Mouse (Mus musculus): Measurements from ENCODE around the gene Ccdc78. TPM values are rescaled to one million over a fixed set of nuclear protein-coding genes. Genes with fewer than 3 reads are reported as not detected.
A peak's percentile ranks its signal among the peaks of the same experiment; 100 is the strongest.

The Ccdc78 gene
- polyA plus RNA-seq, 1 experiment from 2014 or later = 0.16 TPM

DNA sequence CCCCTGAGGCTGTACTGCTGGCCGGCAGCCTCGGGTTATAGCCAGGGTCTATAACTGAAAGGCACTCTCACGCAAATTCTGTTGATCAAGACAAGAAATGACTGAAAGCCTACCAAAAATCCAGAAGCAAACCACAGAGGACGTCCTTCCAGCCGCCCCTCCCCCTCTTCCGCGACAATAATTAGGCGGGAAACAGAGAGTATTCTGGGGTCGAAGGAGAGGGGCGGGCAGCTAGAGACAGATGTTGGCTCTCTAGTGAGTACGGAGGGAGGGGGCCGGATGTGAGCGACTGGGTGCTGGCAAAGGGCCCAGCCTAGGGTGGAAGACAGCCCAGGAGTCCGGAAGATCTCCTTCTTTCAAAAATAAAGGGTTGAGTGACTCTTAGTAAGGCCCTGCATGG, 6.2 kb downstream of the Ccdc78 start, which contains the start of gene Fam173a:
Fam173a (minus strand) TSS at position 287 of the 400 bp plus-strand sequence.
- Histone ChIP-seq H3K27me3 (ENCODE audit: insufficient read depth, low read length) (no peaks in the 10 kb centered on the region), H3K27ac (ENCODE audit: low read length) (peak within 1 kb of the TSS; percentile 99), H3K36me3 (ENCODE audit: insufficient read depth, low read length) (0 out of 2 replicates have a peak, but pooled peaks cover 2% of the 10 kb centered on the region), H3K4me1 (ENCODE audit: insufficient read depth, low read length) (peaks cover 62% of the 10 kb centered on the region), H3K4me2 (replicated peaks; ENCODE audit: low read depth, low read length) (peak within 1 kb of the TSS; percentile 93), H3K9me3 (ENCODE audit: low read length) (no peaks in the 10 kb centered on the region), H3K9ac (replicated peaks; ENCODE audit: low read length) (peak within 1 kb of the TSS; percentile 85), H3K4me3 (ENCODE audit: low read length) (peak within 1 kb of the TSS; percentile 95)
- under 1% methylated on average over 12 of the region's 14 CpGs for WGBS
- peak; percentile 61 for ATAC-seq (ENCODE audit: low FRiP score, low TSS enrichment)

DNA sequence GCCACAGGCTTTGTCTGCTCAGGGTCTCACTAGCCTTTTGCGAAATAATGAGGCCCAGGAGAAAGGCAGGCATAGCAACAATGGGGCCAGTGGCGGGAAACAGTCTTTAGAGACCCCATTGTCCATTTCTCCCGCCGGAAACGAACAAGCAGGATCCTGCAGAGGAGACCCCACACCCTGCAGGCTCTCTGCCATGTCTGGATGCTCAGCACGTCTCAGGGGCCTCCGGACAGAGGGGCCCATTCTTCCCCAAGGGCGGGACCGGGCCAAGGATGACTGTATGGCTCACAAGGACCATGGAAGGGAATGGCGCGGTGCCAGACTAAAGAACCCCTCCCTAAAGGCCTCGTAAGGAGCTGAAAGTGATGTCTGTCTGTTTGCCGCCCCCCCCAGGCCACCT, 7.8 kb downstream of the Ccdc78 start:
- Histone ChIP-seq H3K4me1 (ENCODE audit: insufficient read depth, low read length) (peaks cover 63% of the 10 kb centered on the region), H3K4me3 (ENCODE audit: low read length) (no peak overlapping the region), H3K9me3 (ENCODE audit: low read length) (no peaks in the 10 kb centered on the region), H3K27ac (ENCODE audit: low read length) (peak overlapping the region; percentile 5; the same call in 1 of the 2 replicates), H3K4me2 (replicated peaks; ENCODE audit: low read depth, low read length) (no peak overlapping the region), H3K27me3 (ENCODE audit: insufficient read depth, low read length) (no peaks in the 10 kb centered on the region), H3K9ac (replicated peaks; ENCODE audit: low read length) (no peak overlapping the region), H3K36me3 (ENCODE audit: insufficient read depth, low read length) (0 out of 2 replicates have a peak, but pooled peaks cover 2% of the 10 kb centered on the region)
- WGBS = 79% methylated on average over 13 of the region's 13 CpGs
- ATAC-seq (ENCODE audit: low FRiP score, low TSS enrichment) = no peak

GRCm38 (mm10) chr17:25794998-25795397, 8.6 kb downstream of the Ccdc78 start:
- Histone ChIP-seq H3K4me1 (ENCODE audit: insufficient read depth, low read length) (peaks cover 63% of the 10 kb centered on the region), H3K4me3 (ENCODE audit: low read length) (peak overlapping the region; percentile 72; the same call in 1 of the 2 replicates), H3K9ac (replicated peaks; ENCODE audit: low read length) (peak overlapping the region; percentile 81; the same call in 1 of the 2 replicates), H3K36me3 (ENCODE audit: insufficient read depth, low read length) (no peaks in the 10 kb centered on the region), H3K27me3 (ENCODE audit: insufficient read depth, low read length) (no peaks in the 10 kb centered on the region), H3K4me2 (replicated peaks; ENCODE audit: low read depth, low read length) (peak overlapping the region; percentile 74), H3K27ac (ENCODE audit: low read length) (no peak overlapping the region), H3K9me3 (ENCODE audit: low read length) (no peaks in the 10 kb centered on the region)
- 77% methylated on average over 17 of the region's 17 CpGs for WGBS
- ATAC-seq (ENCODE audit: low FRiP score, low TSS enrichment) = no peak

DNA sequence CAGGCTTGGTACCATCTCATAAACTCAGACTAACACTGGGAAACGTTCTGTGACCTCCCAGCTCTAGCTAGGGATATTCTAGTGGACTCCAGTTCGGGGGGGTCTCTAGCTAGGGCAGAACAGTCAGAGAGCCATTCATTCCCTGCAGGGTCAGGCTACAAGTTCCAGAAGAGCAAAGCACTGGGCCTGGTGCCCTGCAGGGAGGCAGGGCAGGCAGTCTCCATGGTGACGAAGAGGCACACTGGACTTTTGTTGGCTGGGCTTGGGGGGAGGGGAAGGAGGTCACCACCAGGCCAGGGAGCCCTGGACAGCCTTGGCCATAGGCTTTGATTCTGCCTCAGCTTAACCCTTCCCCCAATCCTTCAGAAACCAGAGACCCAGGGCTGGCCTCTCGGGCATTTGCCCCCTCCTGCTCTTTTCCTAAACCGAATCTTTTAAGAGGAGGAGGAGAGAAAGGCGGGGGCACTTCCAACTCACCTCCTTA, 9.3 kb downstream of the Ccdc78 start, which contains the start of gene AC134908.4:
AC134908.4 (minus strand) TSS at position 51 of the 484 bp plus-strand sequence.
- Histone ChIP-seq H3K4me3 (ENCODE audit: low read length) (peak within 1 kb of the TSS; percentile 72), H3K27ac (ENCODE audit: low read length) (peak within 1 kb of the TSS; percentile 58; the same call in 1 of the 2 replicates), H3K27me3 (ENCODE audit: insufficient read depth, low read length) (no peaks in the 10 kb centered on the region), H3K9me3 (ENCODE audit: low read length) (no peaks in the 10 kb centered on the region), H3K4me1 (ENCODE audit: insufficient read depth, low read length) (peaks cover 59% of the 10 kb centered on the region), H3K36me3 (ENCODE audit: insufficient read depth, low read length) (no peaks in the 10 kb centered on the region), H3K4me2 (replicated peaks; ENCODE audit: low read depth, low read length) (peak within 1 kb of the TSS; percentile 74), H3K9ac (replicated peaks; ENCODE audit: low read length) (peak within 1 kb of the TSS; percentile 81)
- ATAC-seq (ENCODE audit: low FRiP score, low TSS enrichment) = peak; percentile 23
- WGBS = 9% methylated on average over 6 of the region's 6 CpGs

- ATAC-seq (ENCODE audit: low FRiP score, low TSS enrichment) = no peak
- H3K4me1 ChIP-seq (ENCODE audit: insufficient read depth, low read length) = peaks cover 53% of the 10 kb centered on the region
- H3K4me2 ChIP-seq (replicated peaks; ENCODE audit: low read depth, low read length) = peak overlapping the region; percentile 74
- 1% methylated on average over 37 of the region's 37 CpGs for WGBS
- H3K9me3 ChIP-seq (ENCODE audit: low read length) = no peaks in the 10 kb centered on the region
- no peaks in the 10 kb centered on the region for H3K27me3 ChIP-seq (ENCODE audit: insufficient read depth, low read length)
- peak overlapping the region; percentile 81 for H3K9ac ChIP-seq (replicated peaks; ENCODE audit: low read length)
- H3K4me3 ChIP-seq (ENCODE audit: low read length) = peak overlapping the region; percentile 72
- peak overlapping the region; percentile 58; the same call in 1 of the 2 replicates for H3K27ac ChIP-seq (ENCODE audit: low read length)
- H3K36me3 ChIP-seq (ENCODE audit: insufficient read depth, low read length) = no peaks in the 10 kb centered on the region
Measured at GRCm38 (mm10) chr17:25796211-25796771, 9.9 kb downstream of the Ccdc78 start.

- H3K27me3 ChIP-seq (ENCODE audit: insufficient read depth, low read length) = no peaks in the 10 kb centered on the region; the same call in 1 of the 2 replicates
- H3K9ac ChIP-seq (replicated peaks; ENCODE audit: low read length) = peak within 1 kb of the TSS; percentile 81
- no peaks in the 10 kb centered on the region for H3K36me3 ChIP-seq (ENCODE audit: insufficient read depth, low read length)
- 0% methylated on average over 35 of the region's 35 CpGs for WGBS
- no peaks in the 10 kb centered on the region for H3K9me3 ChIP-seq (ENCODE audit: low read length)
- H3K4me3 ChIP-seq (ENCODE audit: low read length) = peak within 1 kb of the TSS; percentile 72
- peak; percentile 80 for ATAC-seq (ENCODE audit: low FRiP score, low TSS enrichment)
- H3K4me2 ChIP-seq (replicated peaks; ENCODE audit: low read depth, low read length) = peak within 1 kb of the TSS; percentile 74
- peak within 1 kb of the TSS; percentile 62 for H3K27ac ChIP-seq (ENCODE audit: low read length)
- peaks cover 50% of the 10 kb centered on the region for H3K4me1 ChIP-seq (ENCODE audit: insufficient read depth, low read length)
Measured at GRCm38 (mm10) chr17:25796951-25797369, 10.6 kb downstream of the Ccdc78 start, which contains the start of gene Metrn. Metrn (minus strand) TSS chr17:25797136.

GRCm38 (mm10) chr17:25801029-25801428, 14.6 kb downstream of the Ccdc78 start:
- H3K4me1 ChIP-seq (ENCODE audit: insufficient read depth, low read length) = peaks cover 12% of the 10 kb centered on the region
- H3K9me3 ChIP-seq (ENCODE audit: low read length) = no peaks in the 10 kb centered on the region
- H3K4me3 ChIP-seq (ENCODE audit: low read length) = no peak overlapping the region
- H3K27ac ChIP-seq (ENCODE audit: low read length) = no peak overlapping the region
- no peaks in the 10 kb centered on the region for H3K36me3 ChIP-seq (ENCODE audit: insufficient read depth, low read length)
- H3K27me3 ChIP-seq (ENCODE audit: insufficient read depth, low read length) = peaks cover 15% of the 10 kb centered on the region
- no peak overlapping the region for H3K4me2 ChIP-seq (replicated peaks; ENCODE audit: low read depth, low read length)
- 5% methylated on average over 6 of the region's 6 CpGs for WGBS
- no peak overlapping the region for H3K9ac ChIP-seq (replicated peaks; ENCODE audit: low read length)
- ATAC-seq (ENCODE audit: low FRiP score, low TSS enrichment) = peak; percentile 37; the same call in 1 of the 2 replicates

- no peak overlapping the region for H3K9ac ChIP-seq (replicated peaks; ENCODE audit: low read length)
- ATAC-seq (ENCODE audit: low FRiP score, low TSS enrichment) = peak; percentile 23; the same call in 1 of the 2 replicates
- no peaks in the 10 kb centered on the region for H3K36me3 ChIP-seq (ENCODE audit: insufficient read depth, low read length)
- no peak overlapping the region for H3K4me2 ChIP-seq (replicated peaks; ENCODE audit: low read depth, low read length)
- WGBS = 8% methylated on average over 10 of the region's 10 CpGs
- peaks cover 16% of the 10 kb centered on the region for H3K27me3 ChIP-seq (ENCODE audit: insufficient read depth, low read length)
- H3K27ac ChIP-seq (ENCODE audit: low read length) = no peak overlapping the region
- no peaks in the 10 kb centered on the region for H3K9me3 ChIP-seq (ENCODE audit: low read length)
- no peak overlapping the region for H3K4me3 ChIP-seq (ENCODE audit: low read length)
- no peaks in the 10 kb centered on the region for H3K4me1 ChIP-seq (ENCODE audit: insufficient read depth, low read length)
Measured at GRCm38 (mm10) chr17:25802825-25803517, 16.6 kb downstream of the Ccdc78 start.

- Histone ChIP-seq H3K4me1 (ENCODE audit: insufficient read depth, low read length) (peaks cover 10% of the 10 kb centered on the region; the same call in 1 of the 2 replicates), H3K9ac (replicated peaks; ENCODE audit: low read length) (no peak overlapping the region), H3K9me3 (ENCODE audit: low read length) (no peaks in the 10 kb centered on the region), H3K4me3 (ENCODE audit: low read length) (no peak overlapping the region), H3K27ac (ENCODE audit: low read length) (no peak overlapping the region), H3K4me2 (replicated peaks; ENCODE audit: low read depth, low read length) (no peak overlapping the region), H3K27me3 (ENCODE audit: insufficient read depth, low read length) (peaks cover 42% of the 10 kb centered on the region), H3K36me3 (ENCODE audit: insufficient read depth, low read length) (no peaks in the 10 kb centered on the region)
- no peak for ATAC-seq (ENCODE audit: low FRiP score, low TSS enrichment)
- WGBS = 80% methylated on average over 4 of the region's 4 CpGs
Measured at GRCm38 (mm10) chr17:25806507-25806906, 20.1 kb downstream of the Ccdc78 start.

All from kidney, embryonic 16.5 days (tissue).